Mouse (Mus musculus) cerebellum, postnatal 14 days (tissue): ENCODE measurements around the gene Smad6.

Source experiments
- DNase-seq, 2 experiments: peaks; one replicate each; pipeline ENCODE4 v3.0.0; 2021; ENCODE audit warnings: mixed read lengths in 2 of 2

Gene Smad6

GRCm38 (mm10) chr9:64021319-64021850 is 474 bp downstream of the Smad6 start:
- DNase-seq = peak in 1 of 2 experiments; percentile 7

DNA sequence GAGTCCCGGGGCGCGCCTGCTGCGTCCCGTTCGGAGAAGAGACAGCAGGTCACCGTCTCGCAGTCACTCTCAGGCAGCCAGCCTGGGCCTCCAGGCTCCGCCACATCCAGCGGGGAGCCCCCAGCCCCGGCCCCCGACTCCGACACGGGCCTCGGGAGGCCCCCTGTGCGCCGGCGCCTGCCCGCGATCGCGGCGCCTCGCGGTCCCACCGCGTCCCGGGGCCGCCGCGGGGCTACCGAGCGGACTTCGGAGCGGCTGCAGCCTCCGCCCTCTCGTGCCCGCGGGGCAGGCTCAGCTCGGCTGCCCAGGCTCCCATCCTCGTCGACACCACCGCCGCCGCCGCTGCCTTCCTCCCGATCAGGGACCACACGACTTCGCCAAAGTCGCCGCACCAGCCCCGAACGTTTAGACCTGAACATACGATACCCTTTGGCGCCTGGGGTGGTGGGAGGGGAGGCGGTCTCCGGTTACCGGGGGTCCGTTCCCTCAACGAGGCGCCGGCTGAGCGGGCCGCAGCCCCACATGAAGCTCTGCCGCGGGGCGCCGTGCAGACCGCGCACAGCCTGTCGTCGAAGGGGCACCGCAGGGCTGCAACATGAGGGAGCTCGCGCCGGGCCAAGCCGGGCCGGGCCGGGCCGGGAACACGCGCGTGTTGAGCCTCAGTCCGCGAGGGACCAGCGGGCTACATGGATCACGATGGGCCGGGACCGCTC is 1.1 kb downstream of the Smad6 start:
- DNase-seq = peak in 1 of 2 experiments; percentile 17

GRCm38 (mm10) chr9:64020171-64020605 is 1.7 kb downstream of the Smad6 start:
- no peak for DNase-seq

- DNase-seq = no peak
Measured at GRCm38 (mm10) chr9:64019036-64019886, 2.6 kb downstream of the Smad6 start.

DNA sequence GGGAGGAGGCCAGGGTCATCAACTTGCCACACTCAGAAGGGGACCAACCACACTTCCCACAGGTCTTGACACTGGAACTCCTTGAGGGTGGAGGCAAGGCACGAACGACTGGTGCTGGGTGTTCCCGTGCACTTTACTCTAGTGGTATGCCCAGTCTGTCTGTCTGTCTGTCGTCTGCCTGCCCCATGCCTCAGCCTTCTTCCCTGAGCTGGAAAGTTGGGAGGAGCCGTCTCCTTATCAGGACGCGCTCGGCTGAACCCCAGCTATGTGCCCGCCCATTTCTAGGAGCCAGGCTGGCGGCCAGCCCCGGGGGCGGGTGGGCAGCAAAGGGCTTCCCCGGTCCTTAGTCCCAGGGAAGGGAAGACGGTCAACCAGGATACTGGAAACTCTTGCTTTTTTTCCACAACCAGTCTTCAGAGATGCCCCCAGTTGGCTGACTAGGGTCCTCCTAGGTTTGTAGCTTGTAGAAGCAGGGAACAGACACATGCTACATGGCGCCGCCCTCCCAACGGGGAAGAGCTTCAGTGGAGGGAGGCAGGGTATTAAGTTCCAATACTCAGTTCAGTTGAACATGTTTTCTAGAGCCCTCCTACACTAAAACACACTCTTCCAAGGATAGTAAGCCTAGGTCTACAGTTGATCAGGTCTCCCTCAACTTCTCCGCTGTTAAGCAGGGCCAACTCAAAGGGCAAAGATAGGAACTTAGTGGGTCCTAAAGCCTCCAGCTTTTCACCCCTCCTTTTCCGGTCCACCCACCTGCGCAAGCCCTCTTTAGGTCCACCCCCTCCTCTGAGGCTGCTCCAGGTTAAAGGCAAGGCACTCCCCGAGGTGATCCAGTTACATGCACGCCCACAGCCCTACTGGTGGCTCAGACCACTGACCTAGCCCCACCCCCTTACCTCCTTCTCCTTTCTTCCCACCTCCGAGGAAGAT is 3.7 kb downstream of the Smad6 start:
- DNase-seq = no peak

GRCm38 (mm10) chr9:64016648-64017400 is 5.0 kb downstream of the Smad6 start:
- DNase-seq = peak; percentile 48 to 60

- no peak for DNase-seq
Measured at GRCm38 (mm10) chr9:64016092-64016491, 5.8 kb downstream of the Smad6 start.

GRCm38 (mm10) chr9:64014801-64015200 is 7.1 kb downstream of the Smad6 start:
- no peak for DNase-seq

DNA sequence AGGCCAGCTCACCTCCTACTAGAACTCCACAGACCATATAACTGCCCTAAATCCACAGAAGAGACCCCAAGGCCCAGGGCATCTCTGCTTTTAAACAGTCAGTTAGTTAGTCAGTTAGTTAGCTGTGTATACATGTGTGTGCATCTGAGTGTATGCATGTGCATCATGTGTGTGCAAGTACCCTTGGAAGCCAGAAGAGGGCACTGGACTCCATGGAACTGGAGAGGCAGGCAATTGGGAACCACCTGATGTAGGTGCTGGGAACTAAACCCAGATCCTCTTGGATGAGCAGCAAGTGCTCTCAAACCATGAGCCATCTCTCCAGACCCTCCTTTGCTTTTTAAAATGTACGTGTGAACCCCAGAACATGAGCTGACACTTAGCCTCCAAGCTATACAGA is 10.5 kb downstream of the Smad6 start:
- no peak for DNase-seq

- no peak for DNase-seq
Measured at GRCm38 (mm10) chr9:64002981-64003380, 18.9 kb downstream of the Smad6 start.

DNA sequence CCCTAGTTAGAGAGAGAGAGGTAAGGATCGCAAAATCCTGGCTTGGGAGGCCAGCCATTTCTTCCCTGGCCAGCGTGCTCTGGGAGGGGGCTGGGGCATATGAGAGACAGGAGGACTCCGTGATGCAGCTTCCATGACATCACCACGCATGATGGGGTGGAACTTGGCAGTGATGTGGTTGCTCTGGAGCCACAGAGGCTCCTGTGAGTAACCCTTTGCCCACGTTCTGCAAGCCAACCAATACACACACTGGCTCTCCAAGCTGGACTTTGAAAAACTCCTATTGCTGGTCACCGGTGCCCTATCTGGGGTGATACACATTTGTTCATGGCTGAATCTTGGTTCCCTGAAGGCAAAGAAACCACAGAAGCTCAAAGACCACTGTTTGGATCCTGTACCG is 20.8 kb downstream of the Smad6 start:
- no peak for DNase-seq

DNA sequence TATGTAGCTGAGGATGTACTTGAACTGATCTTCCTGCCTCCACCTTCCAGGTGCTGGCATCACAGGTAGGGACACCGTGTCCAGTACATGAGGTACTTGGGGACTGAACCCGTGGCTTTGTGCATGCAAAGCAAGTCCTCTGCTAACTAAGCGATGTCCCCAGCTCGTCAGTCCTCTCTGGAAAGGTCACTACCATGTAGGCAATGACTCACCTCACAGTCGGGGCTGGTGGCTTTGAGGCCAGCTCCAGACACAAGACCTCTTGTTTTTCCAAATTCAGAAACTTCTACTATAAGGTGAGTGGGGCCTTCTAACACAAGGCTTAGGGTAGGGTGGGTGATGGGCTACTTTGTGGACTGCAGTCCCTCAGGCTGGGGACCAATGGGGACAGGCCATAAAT is 21.8 kb downstream of the Smad6 start:
- no peak for DNase-seq

DNA sequence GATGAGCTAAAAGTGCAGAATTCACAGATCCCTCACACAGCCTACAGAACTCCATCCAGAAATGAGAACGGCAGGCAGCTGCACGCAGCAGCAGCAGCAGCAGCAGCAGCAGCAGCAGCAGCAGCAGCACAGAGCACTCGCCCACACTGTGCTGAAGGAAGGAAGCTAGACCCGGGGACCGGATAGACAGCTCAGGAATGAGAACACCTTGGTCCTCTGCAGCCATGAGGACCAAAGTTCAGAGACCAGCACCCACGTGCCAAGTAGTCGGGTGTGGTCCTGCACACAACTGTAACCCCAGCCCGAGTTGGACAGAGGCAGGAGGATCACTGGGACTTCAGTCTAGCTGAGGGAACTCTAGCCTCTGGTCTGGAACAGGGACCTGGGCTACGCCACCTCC is 22.7 kb downstream of the Smad6 start:
- DNase-seq = no peak

- DNase-seq = peak in 1 of 2 experiments; percentile 28
Measured at GRCm38 (mm10) chr9:63998026-63998425, 23.8 kb downstream of the Smad6 start.

GRCm38 (mm10) chr9:63997439-63997838 is 24.4 kb downstream of the Smad6 start:
- DNase-seq = peak; percentile 64

- DNase-seq = no peak
Measured at GRCm38 (mm10) chr9:63993256-63993655, 28.6 kb downstream of the Smad6 start.

GRCm38 (mm10) chr9:63992761-63993160 is 29.1 kb downstream of the Smad6 start:
- DNase-seq = no peak

DNA sequence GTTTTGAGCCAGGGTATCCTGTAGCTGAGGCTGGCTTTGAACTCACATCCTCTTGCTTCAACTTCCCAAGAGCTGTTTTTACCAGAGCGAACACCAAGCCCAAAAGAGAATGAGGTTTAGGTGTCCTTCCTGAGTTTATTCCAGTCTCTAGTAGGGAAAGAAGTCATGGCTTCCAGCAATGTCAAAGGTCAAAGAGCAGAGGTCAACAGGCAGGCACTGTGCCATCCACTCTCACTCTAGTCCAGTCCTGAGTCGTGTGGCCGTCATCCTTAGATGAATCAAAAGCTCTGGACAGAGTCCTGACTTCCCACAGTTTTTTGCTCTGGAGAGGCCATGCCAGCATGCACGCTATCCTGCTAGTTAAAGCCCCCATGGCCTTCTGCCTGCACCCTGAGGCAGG is 30.7 kb downstream of the Smad6 start:
- DNase-seq = no peak

DNA sequence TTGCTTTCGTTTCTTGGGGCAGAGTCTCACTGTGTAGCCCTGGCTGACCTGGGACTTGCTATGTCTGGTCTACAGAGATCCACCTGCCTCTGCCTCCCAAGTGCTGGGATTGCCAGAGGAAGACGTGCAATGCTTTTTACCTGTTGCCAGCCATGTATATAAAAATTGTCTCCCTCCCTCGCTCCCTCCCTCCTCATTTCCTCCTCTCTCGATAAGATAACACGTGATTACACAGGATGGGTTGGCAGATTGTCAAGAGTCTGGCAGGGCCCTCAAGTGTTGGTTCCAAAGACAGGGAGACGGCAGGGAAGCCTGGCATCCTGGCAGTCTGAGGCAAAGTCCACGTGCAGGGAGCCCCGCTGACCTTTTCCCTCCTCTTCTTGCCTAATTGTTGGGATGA is 32.2 kb downstream of the Smad6 start:
- DNase-seq = peak; percentile 36 to 47

- no peak for DNase-seq
Measured at GRCm38 (mm10) chr9:63989214-63989613, 32.6 kb downstream of the Smad6 start.

GRCm38 (mm10) chr9:63985125-63985524 is 36.7 kb downstream of the Smad6 start:
- no peak for DNase-seq
